Mouse (Mus musculus): ENCODE data around the gene Tcte3. TPM values are rescaled to one million over a fixed set of nuclear protein-coding genes. Genes with fewer than 3 reads are reported as not detected.
"Not testable (repeated sequence)": the region's sequence is repeated elsewhere in the genome, so short reads cannot be mapped to it uniquely, and the experiment has no call there.

The Tcte3 gene
- polyA plus RNA-seq, 1 experiment from 2014 or later = not detected

DNA sequence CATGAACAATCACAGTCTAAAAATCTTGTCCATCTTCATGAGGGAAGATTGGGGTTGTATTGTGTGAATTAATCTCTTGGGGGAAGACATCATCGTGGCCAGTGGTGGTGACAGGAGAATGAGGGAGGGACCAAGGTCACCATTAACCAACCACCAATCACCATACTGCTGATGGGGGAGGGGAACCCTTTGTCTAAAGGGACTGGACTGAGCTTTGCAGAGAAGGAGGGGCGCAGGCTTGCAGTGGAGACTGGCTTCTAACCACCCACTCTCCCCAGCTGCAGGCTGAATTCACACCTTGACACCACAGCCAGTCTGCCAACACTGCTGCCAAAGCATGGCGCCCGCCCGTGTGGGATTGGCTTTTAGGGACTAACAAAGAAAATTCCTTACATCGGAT lies 24.8 kb upstream of the Tcte3 start:
- Histone ChIP-seq H3K9me3 (replicated peaks) (no peaks in the 10 kb centered on the region), H3K27ac (replicated peaks) (no peak overlapping the region), H3K9ac (no peak overlapping the region), H3K27me3 (no peaks in the 10 kb centered on the region), H3K4me2 (replicated peaks) (peak overlapping the region; percentile 27; the same call in 1 of the 2 replicates), H3K4me3 (replicated peaks) (no peak overlapping the region), H3K4me1 (peaks cover 6% of the 10 kb centered on the region; the same call in 1 of the 2 replicates), H3K36me3 (peaks cover 28% of the 10 kb centered on the region)
- no peak for ATAC-seq (ENCODE audit: insufficient number of reproducible peaks, low FRiP score, low TSS enrichment, low read depth)
- WGBS = 54% methylated on average over 6 of the region's 6 CpGs

DNA sequence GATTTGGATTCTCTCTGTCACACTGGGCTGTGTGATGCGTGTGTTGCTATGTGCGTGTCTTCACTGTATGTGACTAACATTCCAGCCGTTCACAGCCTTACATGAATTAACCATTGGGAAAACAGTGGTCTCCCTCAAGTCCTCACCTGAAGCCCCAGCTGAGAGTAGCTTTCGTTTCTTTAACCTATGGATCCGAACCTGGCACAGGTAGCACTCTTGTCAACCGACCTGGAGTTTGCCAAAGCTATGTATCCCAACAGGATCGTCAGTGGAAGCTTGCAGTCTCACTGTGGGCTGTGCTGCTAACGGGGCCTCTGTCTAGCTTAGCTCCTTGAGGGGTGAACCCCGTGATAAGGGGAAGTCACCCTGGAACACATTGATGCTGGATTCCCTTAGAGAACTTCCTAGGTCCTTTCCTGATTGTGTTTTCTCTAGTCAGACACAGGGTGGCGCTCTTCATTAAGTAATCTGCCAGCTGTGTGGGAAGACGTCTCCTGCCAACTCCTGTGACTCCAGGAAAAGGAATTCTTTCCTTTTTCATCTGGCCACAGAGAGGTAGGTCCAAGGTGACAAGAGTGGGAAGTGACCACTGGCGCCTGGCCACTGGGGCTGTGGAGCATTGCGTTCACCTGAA lies 24.2 kb upstream of the Tcte3 start:
- 42% methylated on average over 13 of the region's 13 CpGs for WGBS
- Histone ChIP-seq H3K27ac (replicated peaks) (no peak overlapping the region), H3K4me2 (replicated peaks) (peak overlapping the region; percentile 27; the same call in 1 of the 2 replicates), H3K27me3 (no peaks in the 10 kb centered on the region), H3K36me3 (peaks cover 29% of the 10 kb centered on the region), H3K4me1 (peaks cover 6% of the 10 kb centered on the region; the same call in 1 of the 2 replicates), H3K4me3 (replicated peaks) (no peak overlapping the region), H3K9me3 (replicated peaks) (no peaks in the 10 kb centered on the region), H3K9ac (no peak overlapping the region)
- no peak for ATAC-seq (ENCODE audit: insufficient number of reproducible peaks, low FRiP score, low TSS enrichment, low read depth)

DNA sequence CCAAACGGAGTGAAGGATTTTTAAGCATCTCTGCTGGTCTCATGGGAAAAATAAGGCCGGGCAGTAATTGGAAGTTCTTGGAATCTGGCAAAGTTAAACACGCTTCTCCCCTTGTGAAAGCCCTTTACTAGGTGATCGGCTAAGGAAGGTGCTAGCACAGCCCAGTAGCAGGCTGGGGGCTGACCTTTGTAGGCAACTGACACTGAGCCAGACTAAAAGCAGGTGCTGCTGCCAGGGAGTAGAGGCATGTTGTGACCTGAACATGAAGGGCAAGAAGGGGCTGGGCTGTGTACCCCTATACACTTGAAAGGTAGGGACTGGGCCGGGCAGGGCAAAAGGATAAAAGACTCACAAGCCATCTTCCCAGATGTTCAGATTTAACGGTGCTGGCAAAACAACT lies 19.1 kb upstream of the Tcte3 start:
- Histone ChIP-seq H3K27ac (replicated peaks) (no peak overlapping the region), H3K4me1 (no peaks in the 10 kb centered on the region), H3K4me3 (replicated peaks) (no peak overlapping the region), H3K9ac (no peak overlapping the region), H3K36me3 (peaks cover 54% of the 10 kb centered on the region), H3K9me3 (replicated peaks) (no peaks in the 10 kb centered on the region), H3K27me3 (no peaks in the 10 kb centered on the region), H3K4me2 (replicated peaks) (no peak overlapping the region)
- WGBS = 80% methylated on average over 6 of the region's 6 CpGs
- ATAC-seq (ENCODE audit: insufficient number of reproducible peaks, low FRiP score, low TSS enrichment, low read depth) = no peak

DNA sequence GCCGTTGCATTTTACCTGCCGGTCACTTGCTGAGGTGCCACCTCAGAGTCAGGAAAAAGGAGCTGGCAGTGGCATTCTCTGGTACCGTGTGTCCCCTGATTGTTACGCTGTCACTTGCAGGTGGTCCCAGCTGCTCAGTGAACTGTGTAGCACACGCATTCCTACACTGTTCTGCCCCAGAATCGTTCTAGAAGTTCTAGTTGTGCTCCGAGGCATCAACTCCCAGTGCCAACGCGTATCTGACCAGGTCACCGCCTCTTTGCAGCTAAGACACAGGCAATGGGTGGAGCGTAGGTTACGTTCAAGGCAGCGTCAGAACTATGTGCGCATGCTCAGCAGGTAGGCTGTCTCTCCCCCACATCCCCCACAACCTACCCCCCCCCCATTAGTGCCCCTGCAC lies 18.4 kb upstream of the Tcte3 start:
- H3K9ac ChIP-seq = no peak overlapping the region
- 93% methylated on average over 14 of the region's 14 CpGs for WGBS
- peaks cover 58% of the 10 kb centered on the region for H3K36me3 ChIP-seq
- no peak overlapping the region for H3K4me2 ChIP-seq (replicated peaks)
- H3K27ac ChIP-seq (replicated peaks) = no peak overlapping the region
- no peak overlapping the region for H3K4me3 ChIP-seq (replicated peaks)
- no peak for ATAC-seq (ENCODE audit: insufficient number of reproducible peaks, low FRiP score, low TSS enrichment, low read depth)
- H3K4me1 ChIP-seq = no peaks in the 10 kb centered on the region
- no peaks in the 10 kb centered on the region for H3K27me3 ChIP-seq
- no peaks in the 10 kb centered on the region for H3K9me3 ChIP-seq (replicated peaks)

DNA sequence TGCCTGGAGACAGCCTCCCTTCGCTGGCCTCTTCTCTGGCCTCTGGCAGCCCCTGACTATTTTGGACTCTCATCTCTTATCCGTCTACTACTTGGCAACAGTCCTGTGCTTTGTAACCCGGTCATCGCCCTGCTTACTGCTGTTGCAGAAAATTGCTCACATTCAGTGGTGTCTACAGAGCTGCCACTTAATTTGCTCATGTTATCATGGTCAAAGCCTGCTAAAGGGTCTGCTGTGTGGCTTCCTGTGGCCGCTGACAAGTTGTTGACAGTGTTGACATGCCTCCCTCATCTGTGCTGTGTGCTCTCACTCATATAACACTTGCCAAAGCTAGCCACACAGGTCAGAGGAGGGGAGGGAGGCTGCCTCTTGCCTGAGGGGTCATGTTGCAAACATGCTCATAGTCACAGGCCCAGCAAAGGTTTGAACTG lies 16.9 kb upstream of the Tcte3 start:
- ATAC-seq (ENCODE audit: insufficient number of reproducible peaks, low FRiP score, low TSS enrichment, low read depth) = no peak
- no peak overlapping the region for H3K27ac ChIP-seq (replicated peaks)
- 84% methylated on average over 5 of the region's 5 CpGs for WGBS
- no peaks in the 10 kb centered on the region for H3K9me3 ChIP-seq (replicated peaks)
- peaks cover 51% of the 10 kb centered on the region for H3K36me3 ChIP-seq
- H3K4me2 ChIP-seq (replicated peaks) = no peak overlapping the region
- H3K4me1 ChIP-seq = no peaks in the 10 kb centered on the region
- H3K27me3 ChIP-seq = no peaks in the 10 kb centered on the region
- no peak overlapping the region for H3K9ac ChIP-seq
- no peak overlapping the region for H3K4me3 ChIP-seq (replicated peaks)

DNA sequence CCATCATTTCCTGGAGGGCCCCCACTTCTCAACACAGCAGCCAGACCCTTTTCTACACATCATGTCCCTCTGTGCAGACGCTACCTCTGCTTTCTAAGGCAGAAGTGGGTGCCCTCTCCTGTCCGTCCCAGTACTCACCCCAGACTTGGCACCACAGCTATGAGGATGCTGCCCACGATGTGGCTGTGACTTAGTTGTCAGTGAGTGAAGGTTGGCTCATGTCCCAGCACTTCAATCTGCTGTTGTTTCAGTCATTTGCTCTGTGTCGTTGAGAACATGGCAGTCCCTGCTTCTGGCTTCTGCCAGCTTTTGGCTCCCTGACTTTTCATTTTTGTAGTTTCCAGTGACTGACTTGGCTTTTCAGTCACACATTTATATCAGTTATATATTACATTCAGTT lies 14.6 kb upstream of the Tcte3 start:
- H3K9me3 ChIP-seq (replicated peaks) = no peaks in the 10 kb centered on the region
- no peaks in the 10 kb centered on the region for H3K4me1 ChIP-seq
- H3K27me3 ChIP-seq = no peaks in the 10 kb centered on the region
- H3K27ac ChIP-seq (replicated peaks) = no peak overlapping the region
- H3K36me3 ChIP-seq = peaks cover 29% of the 10 kb centered on the region
- H3K4me3 ChIP-seq (replicated peaks) = no peak overlapping the region
- no peak overlapping the region for H3K4me2 ChIP-seq (replicated peaks)
- H3K9ac ChIP-seq = no peak overlapping the region
- WGBS = 78% methylated on average over 4 of the region's 4 CpGs
- no peak for ATAC-seq (ENCODE audit: insufficient number of reproducible peaks, low FRiP score, low TSS enrichment, low read depth)

DNA sequence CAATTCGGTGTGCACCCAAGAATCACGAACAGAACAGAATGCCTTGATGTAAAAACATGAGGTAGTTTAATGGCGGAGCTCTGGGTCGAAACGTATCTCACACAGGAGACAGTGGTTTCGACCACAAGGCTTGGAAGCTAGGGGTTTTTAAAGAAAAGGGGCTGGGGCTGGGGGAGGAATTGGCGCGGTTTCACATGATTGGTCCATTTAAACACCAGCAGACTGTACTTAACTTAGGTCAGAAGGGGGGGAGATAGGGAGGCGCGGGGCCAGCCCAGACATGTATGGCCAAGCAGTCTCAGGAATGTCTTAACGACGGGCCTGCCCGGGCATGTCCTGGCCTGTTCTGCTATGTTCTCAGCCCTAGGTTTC lies 12.5 kb upstream of the Tcte3 start:
- H3K4me1 ChIP-seq; H3K4me3 ChIP-seq (replicated peaks); H3K4me2 ChIP-seq (replicated peaks); H3K27me3 ChIP-seq; H3K27ac ChIP-seq (replicated peaks); H3K9ac ChIP-seq; H3K9me3 ChIP-seq (replicated peaks); ATAC-seq (ENCODE audit: insufficient number of reproducible peaks, low FRiP score, low TSS enrichment, low read depth): not testable (repeated sequence)
- WGBS = 88% methylated on average over 13 of the region's 13 CpGs
- peaks cover 29% of the 10 kb centered on the region for H3K36me3 ChIP-seq

DNA sequence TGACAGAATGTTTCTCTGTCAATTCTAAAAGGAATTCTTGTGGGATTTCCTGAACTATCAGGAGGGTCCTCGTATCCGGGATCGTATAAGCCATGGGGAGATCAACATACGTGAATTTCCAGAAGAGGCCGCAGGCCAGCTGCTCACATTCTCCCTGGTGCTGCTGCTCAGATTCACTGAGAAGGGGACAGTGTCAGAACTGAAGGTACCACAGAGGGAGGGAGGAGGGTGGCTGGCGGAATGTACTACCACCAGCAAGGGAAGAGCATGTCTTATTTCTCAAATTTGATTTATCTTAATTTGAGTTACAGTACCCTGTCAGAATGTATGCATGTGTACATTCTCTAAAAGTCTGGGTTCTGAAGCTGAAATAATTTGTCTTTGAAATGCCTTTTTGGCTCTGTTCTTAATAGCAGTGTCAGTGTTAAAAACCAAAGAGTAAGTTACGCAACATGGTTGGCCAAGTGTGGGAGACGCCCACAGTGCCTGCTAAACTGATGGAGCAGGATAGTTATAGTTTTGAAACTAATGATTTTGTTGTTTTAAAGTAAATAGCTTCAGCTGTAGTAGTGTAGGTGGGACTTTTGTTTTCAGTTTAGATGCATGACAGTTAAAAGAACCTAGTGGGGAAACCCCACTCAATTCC lies 12.0 kb upstream of the Tcte3 start:
- not testable (repeated sequence) for H3K27me3 ChIP-seq; H3K9ac ChIP-seq; H3K9me3 ChIP-seq (replicated peaks); H3K4me3 ChIP-seq (replicated peaks); H3K4me2 ChIP-seq (replicated peaks); ATAC-seq (ENCODE audit: insufficient number of reproducible peaks, low FRiP score, low TSS enrichment, low read depth); H3K27ac ChIP-seq (replicated peaks); H3K4me1 ChIP-seq
- peaks cover 25% of the 10 kb centered on the region for H3K36me3 ChIP-seq
- WGBS = 93% methylated on average over 5 of the region's 8 CpGs

DNA sequence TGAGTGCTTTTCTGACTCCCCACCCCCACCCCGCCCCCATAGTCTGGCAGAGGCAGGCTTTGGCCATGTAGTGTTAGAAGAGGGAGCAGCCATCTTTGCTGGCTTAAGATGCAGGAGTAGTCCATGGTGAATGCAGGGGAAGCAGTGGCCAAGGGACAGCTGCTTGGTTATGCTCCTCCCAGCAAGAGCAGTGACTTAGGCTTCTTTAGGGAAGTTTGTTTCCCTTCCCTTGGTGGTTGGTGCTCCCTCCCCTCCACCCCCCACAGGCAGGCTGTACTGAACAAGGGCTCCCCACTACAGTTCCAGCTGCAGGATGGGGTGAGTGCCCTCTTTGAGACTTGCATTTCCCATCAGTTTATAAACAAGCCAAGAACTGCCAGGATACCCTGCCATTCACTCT lies 11.5 kb upstream of the Tcte3 start:
- H3K9me3 ChIP-seq (replicated peaks); H3K27me3 ChIP-seq; H3K4me2 ChIP-seq (replicated peaks); ATAC-seq (ENCODE audit: insufficient number of reproducible peaks, low FRiP score, low TSS enrichment, low read depth); H3K27ac ChIP-seq (replicated peaks); H3K4me3 ChIP-seq (replicated peaks); H3K4me1 ChIP-seq; H3K9ac ChIP-seq: not testable (repeated sequence)
- 57% methylated on average over 1 of the region's 1 CpGs for WGBS
- H3K36me3 ChIP-seq = peaks cover 19% of the 10 kb centered on the region

DNA sequence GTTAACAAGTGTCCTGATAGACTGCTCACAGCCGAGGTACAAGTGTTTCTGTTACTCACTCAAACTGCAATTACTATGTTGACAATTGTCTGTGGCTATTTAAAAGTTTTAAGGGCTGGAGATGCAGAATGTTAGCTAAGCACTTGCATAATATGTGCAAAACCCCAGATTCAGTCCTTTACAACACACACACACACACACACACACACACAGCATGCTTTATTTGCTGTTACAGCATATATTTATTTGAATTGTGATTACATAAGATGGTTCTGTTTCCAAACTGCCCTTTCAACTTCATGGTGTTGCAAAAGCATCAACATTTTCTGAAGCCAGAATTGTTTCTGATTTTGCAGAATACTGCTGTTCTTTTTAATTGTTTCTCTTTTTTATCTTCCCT lies 9.1 kb upstream of the Tcte3 start:
- not testable (repeated sequence) for H3K9ac ChIP-seq; ATAC-seq (ENCODE audit: insufficient number of reproducible peaks, low FRiP score, low TSS enrichment, low read depth); H3K4me2 ChIP-seq (replicated peaks); H3K27me3 ChIP-seq; H3K36me3 ChIP-seq; H3K27ac ChIP-seq (replicated peaks); H3K9me3 ChIP-seq (replicated peaks); H3K4me3 ChIP-seq (replicated peaks); H3K4me1 ChIP-seq
- no CpG with 5 or more reads among the region's 1 CpGs for WGBS

DNA sequence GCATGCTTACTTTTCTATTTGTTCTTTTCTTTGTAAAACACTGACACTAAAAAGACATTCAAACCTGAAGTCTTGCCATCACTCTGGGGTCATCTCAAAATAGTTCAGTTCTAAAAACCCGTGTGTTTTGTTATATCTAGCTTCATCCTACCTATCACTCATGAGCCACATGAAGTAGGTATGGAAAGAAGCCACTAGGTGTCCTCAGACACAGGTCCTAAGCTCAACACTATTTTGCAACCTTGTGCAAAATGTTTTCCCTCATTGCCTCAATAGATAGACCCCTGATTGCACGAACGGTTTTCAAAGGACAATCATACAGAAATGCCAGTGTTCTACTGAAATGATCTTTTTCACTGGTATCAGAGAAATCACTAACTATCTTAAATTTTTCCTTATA lies 833 bp downstream of the Tcte3 start:
- not testable (repeated sequence) for H3K27me3 ChIP-seq; H3K4me2 ChIP-seq (replicated peaks); ATAC-seq (ENCODE audit: insufficient number of reproducible peaks, low FRiP score, low TSS enrichment, low read depth); H3K9ac ChIP-seq; H3K9me3 ChIP-seq (replicated peaks); H3K27ac ChIP-seq (replicated peaks); H3K4me3 ChIP-seq (replicated peaks); H3K4me1 ChIP-seq; H3K36me3 ChIP-seq
- WGBS = no CpG with 5 or more reads among the region's 3 CpGs

DNA sequence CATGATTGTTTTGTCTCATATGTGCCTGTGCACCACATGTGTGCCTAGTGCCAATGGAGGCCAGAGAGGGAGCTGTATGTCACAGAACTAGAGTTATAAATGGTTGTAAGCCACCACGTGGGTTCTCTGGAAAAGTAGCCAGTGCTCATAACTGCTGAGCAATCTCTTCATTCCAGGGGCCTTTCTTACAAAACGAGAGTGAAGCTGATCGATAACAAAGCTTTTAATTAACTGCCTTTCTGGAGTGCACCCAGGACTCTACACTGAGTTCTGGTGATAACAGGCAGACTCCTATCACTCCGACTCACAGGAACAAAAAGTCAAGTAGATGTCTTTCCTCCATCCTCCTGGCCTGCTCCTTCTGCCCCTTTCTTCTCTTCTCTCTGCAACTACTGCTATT lies 9.9 kb downstream of the Tcte3 start:
- H3K27me3 ChIP-seq; H3K27ac ChIP-seq (replicated peaks); H3K9me3 ChIP-seq (replicated peaks); ATAC-seq (ENCODE audit: insufficient number of reproducible peaks, low FRiP score, low TSS enrichment, low read depth); H3K4me2 ChIP-seq (replicated peaks); H3K4me3 ChIP-seq (replicated peaks); H3K36me3 ChIP-seq; H3K4me1 ChIP-seq; H3K9ac ChIP-seq: not testable (repeated sequence)
- no CpG with 5 or more reads among the region's 4 CpGs for WGBS

All from embryonic facial prominence, embryonic 15.5 days (tissue).